Mouse (Mus musculus): Measurements from ENCODE around the gene Pdss2.

Gene Pdss2

DNA sequence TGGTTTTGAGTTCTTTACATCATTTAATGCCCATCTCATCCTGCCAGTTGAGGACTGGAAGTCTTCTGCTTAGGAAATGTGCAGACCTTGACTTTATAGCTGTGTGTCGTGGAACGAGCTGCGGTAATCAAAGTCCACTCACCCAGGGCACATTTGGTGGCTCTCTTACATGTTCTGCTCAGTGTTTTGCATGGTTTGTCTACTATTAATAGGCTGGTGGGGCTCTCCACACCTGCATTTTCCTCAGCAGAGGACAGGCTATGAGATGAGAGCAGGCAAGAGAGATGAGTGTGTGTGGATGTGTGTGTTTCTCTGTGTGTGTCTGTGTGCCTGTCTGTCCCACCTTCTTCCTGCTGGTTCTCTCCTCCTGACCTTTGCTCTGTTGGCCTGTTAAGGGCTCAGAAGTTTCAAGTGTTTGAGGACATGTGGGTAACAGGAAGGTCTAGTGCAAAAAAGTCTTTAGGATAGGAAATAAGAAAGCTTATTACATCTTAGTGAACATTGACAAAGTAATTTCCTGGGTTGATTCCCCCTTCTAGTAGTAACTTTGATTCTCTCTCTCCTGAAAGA lies 266.2 kb downstream of the Pdss2 start:
- no peak for DNase-seq

DNA sequence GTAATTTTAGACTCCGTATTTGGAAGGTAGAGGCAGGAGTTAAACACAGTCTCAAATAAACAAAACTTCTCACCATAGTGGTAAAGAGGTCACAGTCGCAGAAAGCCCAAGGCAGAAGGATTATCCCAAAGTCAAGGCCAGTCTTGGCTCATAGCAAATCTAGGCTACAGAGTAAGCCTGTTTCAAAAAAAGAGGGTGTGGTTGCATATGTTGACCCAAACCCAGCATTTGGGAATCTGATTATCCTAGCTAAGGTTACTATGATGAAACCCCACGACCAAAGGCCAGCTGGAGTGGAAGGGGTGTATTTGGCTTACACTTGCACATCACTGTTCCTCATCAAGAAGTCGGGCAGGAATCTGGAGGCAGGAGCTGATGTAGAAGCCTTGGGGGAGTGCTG lies 267.0 kb downstream of the Pdss2 start:
- no peak for DNase-seq

DNA sequence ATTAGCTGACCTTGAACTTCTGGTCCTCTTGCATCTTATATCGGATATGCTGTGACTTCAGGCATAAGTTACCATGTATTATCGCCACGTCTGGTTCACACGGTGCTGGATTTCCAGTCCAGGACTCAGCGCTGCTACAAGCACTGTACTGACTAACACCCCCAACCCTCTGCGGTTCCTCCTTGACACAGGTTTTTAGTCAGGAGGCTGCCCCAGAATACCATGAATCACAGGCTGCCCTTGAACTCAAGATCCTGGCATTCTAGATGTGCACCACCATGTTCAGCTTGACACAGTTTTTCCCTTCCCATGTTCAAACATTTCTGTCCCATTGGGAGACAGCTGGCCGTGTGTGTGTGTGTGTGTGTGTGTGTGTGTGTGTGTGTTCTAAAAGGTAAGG lies 267.9 kb downstream of the Pdss2 start:
- DNase-seq = no peak

DNA sequence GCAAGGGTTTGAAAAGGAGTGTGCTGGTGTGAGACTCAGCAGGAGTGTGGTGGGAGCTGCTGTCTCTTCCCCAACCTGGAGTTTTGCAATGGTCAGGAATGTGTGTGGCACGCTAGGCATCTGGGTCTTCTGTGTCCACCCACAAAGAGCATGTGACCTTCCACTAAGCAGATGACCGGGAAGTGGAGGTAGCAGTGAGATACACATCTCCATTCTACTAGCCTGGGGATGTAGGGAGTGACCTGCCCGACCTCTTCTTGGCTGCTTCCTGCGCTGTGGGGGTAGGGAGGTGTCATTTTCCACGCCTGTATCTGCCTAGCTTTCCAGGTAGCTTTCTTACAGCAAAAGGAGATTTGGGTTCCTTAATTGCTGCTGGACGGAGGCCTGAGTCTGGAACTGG lies 268.3 kb downstream of the Pdss2 start:
- DNase-seq = no peak

DNA sequence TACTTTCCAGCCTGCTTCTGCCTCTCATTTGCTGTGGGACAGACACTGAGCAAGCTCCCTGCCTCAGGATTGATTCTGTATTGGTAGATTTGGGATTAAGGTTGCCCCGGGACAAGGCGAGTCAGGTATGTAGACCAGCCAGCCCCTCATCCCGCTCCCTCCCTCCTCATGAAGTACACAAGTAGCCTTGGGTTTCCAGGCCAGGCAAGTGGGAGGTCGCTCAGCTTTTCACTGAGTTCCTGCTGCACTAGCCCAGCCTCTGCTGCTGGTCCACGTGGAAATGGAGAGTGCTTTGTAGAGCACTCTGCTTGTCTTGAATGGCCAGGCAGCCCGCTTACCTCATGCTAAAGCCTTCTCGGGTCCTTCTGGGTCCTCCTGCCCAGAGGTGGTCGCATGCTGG lies 268.7 kb downstream of the Pdss2 start:
- no peak for DNase-seq

DNA sequence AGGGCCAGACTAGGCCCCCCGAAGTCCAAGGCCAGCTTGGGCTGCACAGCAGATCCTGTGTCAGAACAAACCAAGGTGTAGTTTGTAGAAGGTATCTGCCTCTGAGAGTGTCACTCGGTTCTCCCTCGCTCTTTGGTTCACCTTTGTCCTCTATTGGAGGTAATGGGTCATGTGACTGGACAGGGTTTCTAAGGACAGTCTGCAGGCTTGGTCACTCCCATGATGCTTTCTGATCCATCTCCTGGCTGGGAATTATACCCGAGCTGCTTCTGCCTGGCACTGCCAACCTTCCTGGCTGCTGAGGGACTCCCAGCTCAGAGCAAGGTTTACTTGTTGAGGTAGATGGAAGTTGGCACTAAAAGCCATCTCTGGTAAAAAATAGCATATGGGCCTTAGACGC lies 269.6 kb downstream of the Pdss2 start:
- no peak for DNase-seq

DNA sequence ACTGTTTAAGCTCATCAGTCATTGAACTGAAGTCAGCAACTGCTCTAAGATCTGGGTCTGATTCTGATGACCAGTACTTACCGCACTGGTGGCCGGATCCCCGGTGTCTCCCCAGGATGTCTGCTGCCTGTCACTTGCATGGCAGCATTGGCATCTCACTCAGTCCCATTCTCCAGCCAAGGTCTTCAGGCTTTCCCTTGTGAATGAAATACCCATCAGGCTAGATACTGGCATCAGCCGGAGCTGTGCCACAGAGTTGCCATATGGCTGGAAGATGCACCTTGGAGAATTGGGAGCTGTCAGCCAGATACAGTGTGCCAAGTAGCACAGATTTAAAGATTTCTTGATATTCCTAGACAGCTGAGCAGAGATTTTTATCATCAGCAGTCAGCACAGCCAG lies 281.3 kb downstream of the Pdss2 start:
- DNase-seq = peak; percentile 42

DNA sequence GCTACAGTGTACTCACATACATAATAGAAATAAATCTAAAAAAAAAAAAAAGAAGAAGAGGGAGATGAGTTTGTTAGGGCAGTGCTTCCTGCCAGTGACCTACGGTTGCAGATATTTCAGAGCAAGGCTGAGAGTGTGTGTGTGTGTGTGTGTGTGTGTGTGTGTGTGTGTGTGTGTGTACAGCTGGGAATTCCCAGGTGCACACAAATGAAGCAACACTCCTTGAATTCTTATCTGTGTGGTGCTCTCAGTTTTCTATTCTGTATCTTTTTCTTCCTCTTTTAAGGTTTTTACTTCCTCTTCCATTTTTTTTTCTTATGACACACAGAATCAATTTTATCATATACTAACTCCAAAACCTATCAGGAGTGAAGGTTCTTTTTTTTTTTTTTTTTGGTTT lies 283.0 kb downstream of the Pdss2 start:
- no peak for DNase-seq

DNA sequence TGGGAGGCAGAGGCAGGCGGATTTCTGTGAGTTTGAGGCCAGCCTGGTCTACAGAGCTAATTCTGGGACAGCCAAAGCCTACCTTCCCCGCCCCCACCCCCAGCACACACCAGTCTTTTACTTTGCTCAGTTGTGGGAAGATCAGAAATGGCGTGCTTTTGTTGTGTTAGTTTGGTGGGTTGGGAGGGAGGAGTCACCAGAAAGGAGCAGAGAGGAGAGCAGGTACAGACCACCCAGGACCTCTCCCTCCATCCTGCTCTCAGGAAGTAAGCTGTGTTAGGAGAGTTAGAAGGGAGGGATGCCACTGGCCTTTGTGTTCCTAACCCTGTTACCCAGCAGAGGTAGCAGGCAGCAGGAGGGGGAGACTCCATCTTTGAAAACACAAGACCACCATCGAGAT lies 285.8 kb downstream of the Pdss2 start:
- DNase-seq = no peak

DNA sequence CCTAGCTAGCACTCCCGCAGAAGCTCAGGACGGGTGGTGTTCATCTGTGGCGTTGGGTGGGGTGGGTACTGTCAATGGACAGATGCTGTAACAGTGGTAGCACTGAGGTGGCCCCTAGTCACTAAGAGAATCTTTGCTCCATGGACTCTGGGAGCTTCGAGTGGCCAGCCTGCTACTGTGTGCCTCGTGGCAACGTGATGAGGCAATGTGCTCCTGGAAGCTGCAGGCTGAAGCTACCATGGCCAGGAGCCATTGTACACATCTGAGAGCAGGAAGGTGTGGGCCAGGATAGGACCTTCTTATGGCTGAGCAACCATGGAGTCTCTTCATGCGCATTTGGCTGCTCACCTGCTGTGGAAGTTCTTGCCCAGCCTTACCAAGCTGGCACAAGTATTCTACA lies 287.9 kb downstream of the Pdss2 start:
- no peak for DNase-seq

DNA sequence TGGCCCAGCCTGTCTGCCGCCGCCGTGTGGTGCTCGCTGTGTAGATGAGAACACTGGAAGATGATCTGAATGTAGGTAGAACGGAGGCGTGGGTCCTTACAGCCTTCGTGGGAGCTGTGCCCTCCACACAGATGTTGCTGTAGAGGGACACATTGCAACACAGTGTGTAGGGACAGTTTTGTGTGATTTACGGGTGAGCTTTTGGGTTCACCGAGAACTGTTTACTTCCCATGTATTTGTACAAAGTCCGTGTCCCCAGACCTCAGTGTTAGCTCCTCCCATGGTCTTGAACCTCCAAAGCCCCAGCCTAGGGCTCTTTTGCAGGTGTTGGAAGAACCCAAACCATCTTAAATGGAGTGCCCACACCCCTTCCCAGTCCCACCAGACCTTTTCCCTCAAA lies 291.7 kb downstream of the Pdss2 start:
- DNase-seq = no peak

All from cerebellum, adult 11 months (tissue).